Mouse (Mus musculus) limb, embryonic 13.5 days (tissue): ENCODE results near the gene Zfp189. TPM values are rescaled to one million over a fixed set of nuclear protein-coding genes. Genes with fewer than 3 reads are reported as not detected.
"Not testable (repeated sequence)": the region's sequence is repeated elsewhere in the genome, so short reads cannot be mapped to it uniquely, and the experiment has no call there.

Experiments used
- ATAC-seq: fragments of 200-750 bp; cut with Nextera tagmentation; 2 replicates; pipeline ENCODE4 v1.8.0; 2017; ENCODE audit warnings: low read depth, moderate number of reproducible peaks, moderate TSS enrichment; ENCODE audit not compliant: low FRiP score
- H3K27ac ChIP-seq: fragments of 300-500 bp; sonication (generic); 2 replicates; pipeline ENCODE4 v1.5.1; 2015; ENCODE audit warnings: inconsistent platforms, mild to moderate bottlenecking, moderate library complexity
- H3K27me3 ChIP-seq: fragments of 300-500 bp; sonication (generic); 2 replicates; pipeline ENCODE4 v1.6.1; 2015; ENCODE audit warnings: mild to moderate bottlenecking, inconsistent platforms
- H3K36me3 ChIP-seq: fragments of 300-500 bp; sonication (generic); 2 replicates; pipeline ENCODE4 v1.6.1; 2015; ENCODE audit warnings: inconsistent platforms, mild to moderate bottlenecking, moderate library complexity
- H3K4me1 ChIP-seq: fragments of 300-500 bp; sonication (generic); 2 replicates; pipeline ENCODE4 v1.6.1; 2015; ENCODE audit warnings: inconsistent platforms
- H3K4me2 ChIP-seq: fragments of 300-500 bp; sonication (generic); replicated peaks from 2 replicates; pipeline ENCODE4 v1.6.1; 2015; ENCODE audit warnings: inconsistent platforms, mild to moderate bottlenecking, moderate library complexity
- H3K4me3 ChIP-seq: fragments of 300-500 bp; sonication (generic); 2 replicates; pipeline ENCODE4 v1.5.1; 2015; ENCODE audit warnings: moderate library complexity, mild to moderate bottlenecking, inconsistent platforms
- H3K9ac ChIP-seq: fragments of 300-500 bp; sonication (generic); 2 replicates; pipeline ENCODE4 v1.6.1; 2015; ENCODE audit warnings: mild to moderate bottlenecking, inconsistent platforms
- H3K9me3 ChIP-seq: fragments of 300-500 bp; sonication (generic); 2 replicates; pipeline ENCODE4 v1.6.1; 2016; ENCODE audit warnings: inconsistent platforms
- whole genome bisulfite sequencing: fragments of 180-500 bp; shearing (Covaris S2); methylation state at CpG from one replicate; pipeline ENCODE4 v1.1.7; 2015; 5-methylcytosine and 5-hydroxymethylcytosine counted together
- polyA plus RNA-seq: library from polyadenylated mRNA; unstranded; fragments of >200 nt; fragmentation: Nextera tagmentation; extraction: Ambion mirVana; gene quantifications from 2 replicates; pipeline ENCODE4 v1.2.1, GENCODE M21; 2015

Gene Zfp189
- polyA plus RNA-seq, 1 experiment from 2014 or later, result 14.0 TPM

GRCm38 (mm10) chr4:49509183-49509582 lies 11.8 kb upstream of the Zfp189 start:
- no peak overlapping the region for H3K9ac ChIP-seq
- no peak for ATAC-seq
- H3K27me3 ChIP-seq, result no peaks in the 10 kb centered on the region
- H3K4me1 ChIP-seq, result peaks cover 8% of the 10 kb centered on the region; the same call in 1 of the 2 replicates
- H3K4me3 ChIP-seq, result no peak overlapping the region
- H3K36me3 ChIP-seq, result peaks cover 19% of the 10 kb centered on the region
- no peaks in the 10 kb centered on the region for H3K9me3 ChIP-seq
- H3K27ac ChIP-seq, result no peak overlapping the region
- WGBS, result 86% methylated on average over 2 of the region's 2 CpGs
- no peak overlapping the region for H3K4me2 ChIP-seq

GRCm38 (mm10) chr4:49510236-49510835 lies 10.6 kb upstream of the Zfp189 start:
- not testable (repeated sequence) for H3K27ac ChIP-seq, H3K27me3 ChIP-seq, H3K4me1 ChIP-seq, H3K9ac ChIP-seq, H3K4me2 ChIP-seq, H3K9me3 ChIP-seq, H3K4me3 ChIP-seq, ATAC-seq
- H3K36me3 ChIP-seq, result peaks cover 23% of the 10 kb centered on the region
- 85% methylated on average over 1 of the region's 1 CpGs for WGBS

GRCm38 (mm10) chr4:49512636-49513035 lies 8.3 kb upstream of the Zfp189 start:
- 32% methylated on average over 4 of the region's 4 CpGs for WGBS
- no peak overlapping the region for H3K9ac ChIP-seq

GRCm38 (mm10) chr4:49514441-49514840 lies 6.5 kb upstream of the Zfp189 start:
- Histone ChIP-seq H3K4me1 (peaks cover 10% of the 10 kb centered on the region), H3K9ac (no peak overlapping the region), H3K27ac (no peak overlapping the region), H3K9me3 (no peaks in the 10 kb centered on the region), H3K27me3 (no peaks in the 10 kb centered on the region), H3K4me2 (no peak overlapping the region), H3K36me3 (peaks cover 29% of the 10 kb centered on the region), H3K4me3 (no peak overlapping the region)
- WGBS, result 95% methylated on average over 6 of the region's 6 CpGs
- ATAC-seq, result no peak

More at GRCm38 (mm10) chr4:49512636-49513035, 8.3 kb upstream of the Zfp189 start:
- Histone ChIP-seq H3K4me1 (peaks cover 8% of the 10 kb centered on the region; the same call in 1 of the 2 replicates), H3K9me3 (no peaks in the 10 kb centered on the region), H3K27ac (no peak overlapping the region), H3K4me3 (no peak overlapping the region), H3K4me2 (no peak overlapping the region), H3K36me3 (peaks cover 24% of the 10 kb centered on the region), H3K27me3 (no peaks in the 10 kb centered on the region)
- ATAC-seq, result no peak

GRCm38 (mm10) chr4:49519476-49519875 lies 1.5 kb upstream of the Zfp189 start:
- H3K4me1 ChIP-seq, result peaks cover 18% of the 10 kb centered on the region
- no peak overlapping the region for H3K9ac ChIP-seq
- no peak overlapping the region for H3K27ac ChIP-seq
- no peak for ATAC-seq
- H3K9me3 ChIP-seq, result no peaks in the 10 kb centered on the region
- H3K36me3 ChIP-seq, result peaks cover 24% of the 10 kb centered on the region
- 65% methylated on average over 5 of the region's 5 CpGs for WGBS
- H3K4me3 ChIP-seq, result peak overlapping the region; percentile 18
- peak overlapping the region; percentile 66 for H3K4me2 ChIP-seq
- H3K27me3 ChIP-seq, result no peaks in the 10 kb centered on the region

GRCm38 (mm10) chr4:49521346-49521745 lies 370 bp downstream of the Zfp189 start:
- Histone ChIP-seq H3K9me3 (no peaks in the 10 kb centered on the region), H3K9ac (peak overlapping the region; percentile 78), H3K27me3 (no peaks in the 10 kb centered on the region), H3K4me3 (peak overlapping the region; percentile 65), H3K27ac (no peak overlapping the region), H3K4me2 (peak overlapping the region; percentile 71), H3K4me1 (peaks cover 18% of the 10 kb centered on the region), H3K36me3 (peaks cover 34% of the 10 kb centered on the region)
- under 1% methylated on average over 17 of the region's 17 CpGs for WGBS
- ATAC-seq, result peak; percentile 69

GRCm38 (mm10) chr4:49522576-49522975 lies 1.6 kb downstream of the Zfp189 start:
- H3K4me1 ChIP-seq, result peaks cover 18% of the 10 kb centered on the region
- H3K27me3 ChIP-seq, result no peaks in the 10 kb centered on the region
- peak overlapping the region; percentile 71 for H3K4me2 ChIP-seq
- H3K27ac ChIP-seq, result no peak overlapping the region
- peaks cover 36% of the 10 kb centered on the region for H3K36me3 ChIP-seq
- peak overlapping the region; percentile 65; the same call in 1 of the 2 replicates for H3K4me3 ChIP-seq
- no peaks in the 10 kb centered on the region for H3K9me3 ChIP-seq
- no peak for ATAC-seq
- H3K9ac ChIP-seq, result 0 out of 2 replicates have a peak overlapping the region, but pooled peaks have one; percentile 78
- 79% methylated on average over 9 of the region's 9 CpGs for WGBS

- Histone ChIP-seq H3K27me3 (no peaks in the 10 kb centered on the region), H3K9ac (no peak overlapping the region), H3K36me3 (peaks cover 25% of the 10 kb centered on the region), H3K4me1 (no peaks in the 10 kb centered on the region), H3K9me3 (peaks cover 9% of the 10 kb centered on the region), H3K4me2 (no peak overlapping the region), H3K4me3 (no peak overlapping the region), H3K27ac (no peak overlapping the region)
- no peak for ATAC-seq
- 90% methylated on average over 3 of the region's 3 CpGs for WGBS
Measured at GRCm38 (mm10) chr4:49535036-49535435, 14.1 kb downstream of the Zfp189 start.

GRCm38 (mm10) chr4:49535675-49536294 lies 14.8 kb downstream of the Zfp189 start:
- 95% methylated on average over 4 of the region's 4 CpGs for WGBS
- 0 out of 2 replicates have a peak, but pooled peaks cover 1% of the 10 kb centered on the region for H3K9me3 ChIP-seq

GRCm38 (mm10) chr4:49536671-49537070 lies 15.7 kb downstream of the Zfp189 start:
- Histone ChIP-seq H3K4me2 (no peak overlapping the region), H3K9me3 (no peaks in the 10 kb centered on the region), H3K4me3 (no peak overlapping the region), H3K27ac (no peak overlapping the region), H3K27me3 (no peaks in the 10 kb centered on the region), H3K36me3 (peaks cover 13% of the 10 kb centered on the region), H3K9ac (no peak overlapping the region), H3K4me1 (no peaks in the 10 kb centered on the region)
- ATAC-seq, result no peak
- 86% methylated on average over 4 of the region's 4 CpGs for WGBS

More at GRCm38 (mm10) chr4:49535675-49536294, 14.8 kb downstream of the Zfp189 start:
- Histone ChIP-seq H3K36me3 (peaks cover 18% of the 10 kb centered on the region), H3K27ac (no peak overlapping the region), H3K27me3 (no peaks in the 10 kb centered on the region), H3K4me2 (no peak overlapping the region), H3K4me3 (no peak overlapping the region), H3K4me1 (no peaks in the 10 kb centered on the region), H3K9ac (no peak overlapping the region)
- ATAC-seq, result no peak

- 65% methylated on average over 6 of the region's 6 CpGs for WGBS
- Histone ChIP-seq H3K4me1 (no peaks in the 10 kb centered on the region), H3K9me3 (no peaks in the 10 kb centered on the region), H3K9ac (no peak overlapping the region), H3K36me3 (no peaks in the 10 kb centered on the region), H3K27ac (no peak overlapping the region), H3K4me2 (no peak overlapping the region), H3K27me3 (no peaks in the 10 kb centered on the region), H3K4me3 (no peak overlapping the region)
- no peak for ATAC-seq
Measured at GRCm38 (mm10) chr4:49539665-49540064, 18.7 kb downstream of the Zfp189 start.

- no peak overlapping the region for H3K27ac ChIP-seq
- no peak for ATAC-seq
- H3K4me2 ChIP-seq, result no peak overlapping the region
- no peaks in the 10 kb centered on the region for H3K9me3 ChIP-seq
- H3K4me1 ChIP-seq, result no peaks in the 10 kb centered on the region; the same call in 1 of the 2 replicates
- no peaks in the 10 kb centered on the region for H3K36me3 ChIP-seq
- H3K9ac ChIP-seq, result no peak overlapping the region
- no peak overlapping the region for H3K4me3 ChIP-seq
- no peaks in the 10 kb centered on the region for H3K27me3 ChIP-seq
- 74% methylated on average over 3 of the region's 3 CpGs for WGBS
Measured at GRCm38 (mm10) chr4:49540966-49541365, 20.0 kb downstream of the Zfp189 start.
